Mouse (Mus musculus) brain, embryonic 14.5 days (tissue): ENCODE measurements around the gene Lrfn3. TPM values are rescaled to one million over a fixed set of nuclear protein-coding genes. Genes with fewer than 3 reads are reported as not detected.

Experiments
- DNase-seq: peaks from one replicate; pipeline ENCODE4 v3.0.0-alpha.2; 2011; ENCODE audit warnings: low read depth
- CTCF ChIP-seq: fragments of 200-500 bp; IDR thresholded peaks from 2 replicates; pipeline ENCODE4 v1.5.1; 2012; ENCODE audit warnings: inconsistent platforms, mild to moderate bottlenecking, moderate library complexity, borderline replicate concordance; ENCODE audit not compliant: insufficient read depth, insufficient read length; ENCODE audit errors: extremely low read depth
- POLR2A ChIP-seq: fragments of 200-500 bp; IDR thresholded peaks from 2 replicates; pipeline ENCODE4 v1.6.1; 2012; ENCODE audit warnings: mild to moderate bottlenecking, inconsistent platforms, borderline replicate concordance; ENCODE audit not compliant: poor library complexity, insufficient read depth, insufficient read length, severe bottlenecking; ENCODE audit errors: extremely low read depth
- polyA plus RNA-seq: library from polyadenylated mRNA; depleted of rRNA; stranded (reverse); fragments of >200 nt; gene quantifications from 2 replicates; pipeline ENCODE4 v1.2.3, GENCODE M21; 2012

Gene Lrfn3
- polyA plus RNA-seq, 1 experiment: 39.2 TPM

- TF ChIP-seq CTCF: no peak
- no peak for TF ChIP-seq POLR2A
- DNase-seq: no peak
Observed at GRCm38 (mm10) chr7:30380061-30380460, 17.5 kb upstream of the Lrfn3 start.

GRCm38 (mm10) chr7:30373501-30373962 lies 11.0 kb upstream of the Lrfn3 start:
- TF ChIP-seq CTCF (peak; percentile 91), POLR2A (peak; percentile 52; the same call in 1 of the 2 replicates)
- peak; percentile 99 for DNase-seq

- no peak for DNase-seq
Observed at GRCm38 (mm10) chr7:30367466-30367865, 4.9 kb upstream of the Lrfn3 start.

DNA sequence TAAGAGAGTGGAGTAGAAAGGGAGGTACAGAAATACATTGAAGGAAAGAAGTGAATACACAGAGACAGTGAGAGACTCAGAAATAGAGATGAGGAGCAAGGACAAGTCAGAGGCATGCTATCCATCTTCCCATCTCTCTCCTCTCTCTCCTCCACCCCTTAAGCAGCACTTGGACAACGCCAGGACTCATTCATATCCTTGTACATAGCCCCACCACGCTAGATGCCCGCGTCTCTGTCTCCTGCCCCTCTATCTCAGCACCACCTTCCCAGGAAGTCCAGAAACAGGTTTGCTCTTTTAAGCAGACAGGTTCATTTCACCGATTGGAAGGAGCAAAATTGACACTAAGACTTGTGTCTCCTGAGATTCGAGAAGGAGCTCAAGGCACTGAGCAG lies 769 bp upstream of the Lrfn3 start:
- TF ChIP-seq CTCF (no peak), POLR2A (no peak)
- no peak for DNase-seq

More at GRCm38 (mm10) chr7:30367466-30367865, 4.9 kb upstream of the Lrfn3 start:
- TF ChIP-seq POLR2A (no peak), CTCF (no peak)

- no peak for TF ChIP-seq POLR2A
- no peak for TF ChIP-seq CTCF
- no peak for DNase-seq
Observed at GRCm38 (mm10) chr7:30360028-30360427, 2.5 kb downstream of the Lrfn3 start.

GRCm38 (mm10) chr7:30359276-30359865 lies 3.2 kb downstream of the Lrfn3 start:
- no peak for DNase-seq
- no peak for TF ChIP-seq CTCF
- no peak for TF ChIP-seq POLR2A

DNA sequence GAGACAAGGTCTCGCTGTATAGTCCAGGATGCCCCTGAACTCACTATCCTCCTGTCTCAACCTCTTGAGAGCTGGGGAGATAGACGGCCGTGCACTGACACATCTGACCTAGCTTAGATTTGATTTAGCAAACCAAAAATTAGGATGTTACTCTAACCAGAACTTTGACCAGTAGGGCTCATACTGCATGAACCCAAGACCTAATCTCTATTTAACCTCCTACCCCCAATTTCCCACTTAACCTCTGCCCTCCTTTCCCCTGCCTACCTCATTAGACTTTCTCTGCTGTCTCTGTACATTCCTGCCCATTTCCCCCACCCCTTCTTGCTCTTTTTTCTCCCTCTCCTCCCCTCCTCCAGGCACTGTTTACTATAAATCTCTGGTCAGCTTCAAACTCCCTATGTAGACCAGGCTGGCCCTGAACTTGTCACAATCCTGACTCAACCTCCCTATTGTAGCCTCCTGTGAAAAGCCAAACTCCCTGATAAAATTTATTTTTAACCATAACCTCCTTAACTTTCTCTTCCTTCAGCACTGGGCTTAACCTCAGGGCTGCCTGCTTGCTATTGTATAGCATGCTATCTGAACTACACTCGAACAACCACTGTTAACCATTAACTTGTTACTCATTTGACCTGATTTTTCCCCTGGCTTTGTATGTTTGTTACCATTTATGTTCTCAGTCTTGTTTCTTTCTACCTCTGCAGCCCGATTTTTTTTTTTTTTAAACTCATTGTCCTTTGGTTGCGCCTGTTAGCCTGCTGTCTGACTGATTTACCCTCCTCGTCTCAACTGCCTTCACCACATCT lies 4.0 kb downstream of the Lrfn3 start:
- TF ChIP-seq CTCF: no peak
- TF ChIP-seq POLR2A: no peak
- DNase-seq: no peak

DNA sequence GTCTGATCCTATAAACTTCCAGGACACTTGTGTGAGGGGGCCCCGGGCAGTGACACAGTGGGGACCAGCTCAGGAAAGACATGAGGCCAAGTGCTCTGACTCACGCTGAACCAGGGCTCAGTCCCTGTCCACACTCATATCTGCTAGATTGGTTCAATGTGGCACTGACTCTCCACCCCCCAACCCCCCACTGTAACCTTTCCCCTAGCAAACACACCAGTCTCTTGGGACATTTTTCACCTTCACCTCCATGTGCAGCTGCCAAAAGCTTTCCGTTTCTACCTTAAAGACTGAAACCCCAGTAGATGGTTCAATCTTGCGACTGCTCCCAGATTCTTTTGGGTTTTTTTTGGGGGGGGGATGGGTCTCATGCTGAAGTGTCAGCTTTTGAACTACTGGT lies 8.5 kb downstream of the Lrfn3 start:
- TF ChIP-seq POLR2A (no peak), CTCF (no peak)

DNA sequence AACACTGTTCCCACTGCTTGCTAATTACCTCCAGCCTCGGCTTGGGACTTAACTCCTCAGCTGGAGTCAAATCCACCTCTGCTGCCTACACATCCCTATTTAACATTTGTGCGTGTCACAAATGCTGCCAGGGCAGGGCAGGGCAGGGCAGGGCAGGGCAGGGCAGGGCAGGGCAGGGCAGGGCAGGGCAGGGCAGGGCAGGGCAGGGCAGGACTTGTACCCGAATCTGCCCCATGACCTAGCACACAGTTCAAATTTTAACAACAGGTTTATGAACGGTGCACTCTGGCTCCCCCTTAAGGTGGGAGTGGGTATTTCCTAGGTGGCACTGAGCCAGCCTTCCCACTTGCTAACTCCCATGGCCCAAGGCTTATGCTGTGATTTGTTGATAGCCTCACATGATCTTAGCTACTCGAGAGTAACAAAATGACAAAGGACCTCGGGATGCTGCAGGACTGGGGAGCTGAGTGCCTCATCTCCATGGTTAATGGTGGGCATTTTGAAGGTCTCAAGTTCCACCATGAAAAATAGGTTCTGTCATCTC lies 9.2 kb downstream of the Lrfn3 start:
- DNase-seq: peak; percentile 82
- TF ChIP-seq POLR2A (no peak), CTCF (peak; percentile 79)

More for the DNA sequence above, 8.5 kb downstream of the Lrfn3 start:
- no peak for DNase-seq

DNA sequence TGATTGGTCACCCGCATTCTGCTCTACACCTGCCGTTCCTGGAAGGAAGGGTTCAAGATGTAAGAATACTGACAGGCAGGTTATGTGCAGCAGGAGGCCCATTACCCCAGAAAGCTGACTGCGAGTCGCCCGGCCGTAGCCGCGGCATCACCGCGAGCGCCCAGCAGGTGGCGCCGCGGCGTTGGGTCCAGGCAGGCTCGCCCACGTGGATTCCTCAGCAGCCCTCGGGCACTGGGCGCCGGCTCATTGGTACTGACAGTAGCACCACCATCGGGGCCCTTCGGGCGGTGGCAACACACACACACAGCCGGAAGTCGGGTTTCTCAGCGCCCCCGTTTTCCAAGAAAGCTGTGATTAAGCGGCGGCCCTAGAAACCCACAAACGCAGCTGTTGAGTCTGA lies 14.7 kb downstream of the Lrfn3 start:
- peak; percentile 77 for DNase-seq
- TF ChIP-seq CTCF: peak; percentile 90
- no peak for TF ChIP-seq POLR2A

DNA sequence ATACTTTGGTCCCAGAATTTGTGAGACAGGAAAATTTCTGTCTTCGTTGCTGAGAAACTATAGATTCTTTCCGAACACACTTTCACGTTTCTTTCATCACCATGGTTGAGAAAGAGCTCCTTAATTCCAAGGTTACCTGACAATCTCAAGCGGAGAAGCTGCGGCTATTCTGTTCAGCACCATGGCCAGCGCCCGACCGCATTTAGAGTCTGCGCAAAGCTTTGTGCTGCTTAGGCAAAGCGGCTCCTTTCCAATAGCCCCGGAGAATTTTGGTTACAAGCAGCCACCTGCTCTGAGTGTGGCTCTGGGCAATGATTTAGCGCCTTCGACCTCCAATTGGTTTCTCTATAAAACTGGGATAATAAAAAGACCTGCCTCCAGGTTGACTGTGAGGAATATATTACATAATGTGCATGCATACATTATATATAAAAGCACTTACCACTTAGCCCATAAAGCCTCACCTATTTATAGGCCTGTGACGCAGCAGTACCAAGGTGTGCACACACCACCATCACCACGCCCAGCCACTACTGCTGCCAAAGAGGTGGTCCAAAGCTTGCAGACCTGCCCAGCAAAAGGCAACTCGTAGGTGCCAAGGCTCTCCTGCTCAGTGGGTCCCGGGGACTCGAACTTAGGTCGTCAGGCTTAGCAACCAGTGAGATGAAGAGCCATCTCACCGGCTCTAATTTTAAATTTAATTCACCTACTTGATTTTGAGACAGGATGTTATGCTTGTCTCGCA lies 15.8 kb downstream of the Lrfn3 start:
- DNase-seq: peak; percentile 66
- TF ChIP-seq CTCF (no peak), POLR2A (no peak)
